Mouse (Mus musculus) olfactory bulb, adult 2 months (tissue): ENCODE measurements at regions not wholly inside any gene's neighbourhood (a gene's known extent, or its start where the extent isn't known, plus 50 kb on each side); places are given as distances from the start of the nearest gene placed in this dataset.

Experiments used
- CTCF ChIP-seq: fragments of 200-500 bp; IDR thresholded peaks from 2 replicates; pipeline ENCODE4 v1.5.1; 2012; ENCODE audit warnings: low read depth, mild to moderate bottlenecking, low read length, moderate library complexity; ENCODE audit not compliant: insufficient read depth
- POLR2A ChIP-seq: fragments of 200-500 bp; IDR thresholded peaks from 2 replicates; pipeline ENCODE4 v1.6.1; 2012; ENCODE audit warnings: mild to moderate bottlenecking, low read depth, low read length, moderate library complexity; ENCODE audit not compliant: insufficient read depth

DNA sequence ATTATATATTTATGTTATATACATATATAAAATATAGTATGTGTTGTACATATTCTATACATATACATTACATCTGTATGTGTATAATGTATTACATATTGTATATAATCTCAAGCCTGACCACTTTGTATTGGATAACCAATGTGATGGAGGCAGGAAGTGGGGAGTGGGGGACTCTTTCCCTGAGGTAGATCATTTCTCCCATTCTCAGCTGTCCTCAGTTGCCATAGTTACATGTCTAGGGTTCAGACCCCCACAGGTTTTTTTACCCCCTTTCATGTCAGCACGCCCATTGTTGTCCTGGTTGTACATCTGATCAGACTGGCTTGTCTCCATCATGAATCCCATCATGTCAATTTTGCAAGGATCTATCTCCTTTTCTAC, 149.7 kb upstream of the Ank start:
- TF ChIP-seq CTCF (no peak), POLR2A (no peak)
